Mouse (Mus musculus) heart, adult 8-10 months (tissue): Measurements from ENCODE around the gene Iqcf4. TPM values are rescaled to one million over a fixed set of nuclear protein-coding genes. Genes with fewer than 3 reads are reported as not detected.
"Not testable (repeated sequence)": the region's sequence is repeated elsewhere in the genome, so short reads cannot be mapped to it uniquely, and the experiment has no call there.

Experiments used
- DNase-seq: peaks from one replicate; pipeline ENCODE4 v3.0.0; 2022; ENCODE audit warnings: low spot score
- total RNA-seq, 4 experiments: library from RNA; stranded (reverse); gene quantifications; 2 replicates each; pipeline ENCODE4 v1.2.4; 2022

Iqcf4 gene
- total RNA-seq = not detected

- no peak for DNase-seq
Observed at GRCm38 (mm10) chr9:106570896-106571295, at the start of gene Iqcf4. Iqcf4 (minus strand) TSS chr9:106570996.

- no peak for DNase-seq
Observed at GRCm38 (mm10) chr9:106617496-106617895, 46.7 kb upstream of the Iqcf4 start.

GRCm38 (mm10) chr9:106616306-106616705 lies 45.5 kb upstream of the Iqcf4 start:
- DNase-seq = no peak

DNA sequence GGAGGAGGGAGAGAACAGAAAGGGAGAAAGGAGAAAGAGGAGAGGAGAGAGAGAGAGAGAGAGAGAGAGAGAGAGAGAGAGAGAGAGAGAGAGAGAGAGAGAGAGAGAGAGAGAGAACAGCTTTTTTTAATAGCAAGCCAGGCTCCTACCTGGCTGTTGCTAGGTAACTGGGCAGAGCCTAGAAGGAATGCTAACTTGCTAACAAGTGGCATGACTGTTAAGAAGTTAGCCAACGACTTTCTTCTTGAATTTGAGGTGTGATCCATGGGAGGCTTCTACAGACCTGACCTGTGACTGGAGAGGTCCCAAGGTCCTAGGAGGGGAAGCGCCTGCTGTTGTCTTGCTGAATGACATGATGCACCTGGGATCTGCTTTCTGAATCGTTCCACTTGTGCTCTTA lies 43.8 kb upstream of the Iqcf4 start:
- DNase-seq = no peak

DNA sequence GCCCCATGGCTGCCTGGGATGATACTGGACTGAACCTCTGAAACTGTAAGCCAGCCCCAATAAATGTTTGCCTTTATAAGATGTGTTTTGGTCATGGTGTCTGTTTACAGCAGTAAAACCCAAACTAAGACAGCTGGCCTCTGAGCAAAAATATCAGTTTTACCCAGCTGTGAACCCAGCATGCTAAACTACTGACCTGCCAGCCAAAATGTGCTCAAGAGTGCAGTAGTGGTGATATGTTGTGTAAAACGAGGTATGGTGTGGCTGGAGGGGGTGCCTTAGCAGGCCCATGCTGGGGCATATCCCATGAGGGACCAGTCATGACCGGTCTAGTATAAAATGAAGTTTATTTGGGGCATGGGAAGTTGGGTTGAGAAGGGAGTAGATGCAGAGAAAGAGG lies 43.2 kb upstream of the Iqcf4 start:
- DNase-seq = no peak

- DNase-seq = no peak
Observed at GRCm38 (mm10) chr9:106610727-106611126, 39.9 kb upstream of the Iqcf4 start.

DNA sequence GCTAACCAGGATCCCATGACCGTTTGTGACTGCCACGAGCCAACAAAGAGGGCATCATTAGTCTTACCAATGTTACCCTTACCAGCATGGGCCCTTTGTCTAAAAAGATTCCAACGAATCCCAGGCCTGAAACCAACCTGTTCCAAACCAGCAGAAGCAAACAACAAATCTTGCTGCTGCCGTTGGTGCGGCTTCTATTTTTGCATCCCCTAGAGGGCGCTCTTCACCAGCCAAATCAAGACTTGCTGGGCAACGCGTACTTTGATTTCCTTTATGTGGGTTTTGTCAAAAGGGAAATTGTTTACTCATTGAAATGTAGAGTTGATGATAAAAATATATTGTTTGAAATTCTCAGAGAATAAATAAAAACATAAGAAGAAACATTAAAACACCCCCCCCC lies 29.8 kb upstream of the Iqcf4 start:
- DNase-seq = peak; percentile 5

DNA sequence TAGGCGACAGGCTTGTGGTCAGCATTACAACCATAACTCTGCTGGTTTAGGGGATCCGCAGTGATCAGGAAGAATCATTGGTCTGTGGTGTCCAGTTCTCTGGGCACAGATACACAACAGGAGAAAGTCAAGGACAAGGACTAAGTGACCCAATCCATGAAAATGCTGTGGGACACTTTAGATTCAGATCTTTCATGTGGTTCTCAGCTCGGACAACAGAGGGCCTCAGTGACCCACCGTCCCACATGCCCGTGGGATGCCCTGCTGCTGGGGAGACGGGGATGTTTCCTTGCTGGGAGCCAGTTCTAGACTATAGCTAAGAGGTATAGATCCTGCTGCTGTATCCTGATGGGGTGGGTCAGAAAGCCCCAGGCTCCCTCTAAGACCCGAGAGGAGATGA lies 27.7 kb upstream of the Iqcf4 start:
- no peak for DNase-seq

GRCm38 (mm10) chr9:106595836-106596235 lies 25.0 kb upstream of the Iqcf4 start:
- DNase-seq = no peak

GRCm38 (mm10) chr9:106595402-106595801 lies 24.6 kb upstream of the Iqcf4 start:
- not testable (repeated sequence) for DNase-seq

DNA sequence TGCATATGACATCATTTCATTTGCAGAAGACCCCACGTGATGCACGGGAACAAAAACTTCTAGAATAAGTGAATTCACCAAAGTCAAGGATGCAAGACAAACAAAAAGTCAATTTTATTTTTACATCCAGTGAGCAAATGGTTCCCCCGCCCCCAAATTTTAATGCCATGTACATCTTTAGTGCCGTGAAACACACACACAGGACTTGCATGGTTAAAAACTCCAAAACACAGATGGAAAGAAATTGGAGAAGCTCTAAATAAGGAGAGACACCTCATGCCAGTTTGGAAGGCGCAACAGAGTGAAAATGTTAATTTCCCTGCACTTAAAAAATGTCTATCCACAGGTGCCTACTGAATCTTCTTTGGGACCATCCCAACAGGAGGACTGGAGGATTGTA lies 21.4 kb upstream of the Iqcf4 start:
- no peak for DNase-seq

- no peak for DNase-seq
Observed at GRCm38 (mm10) chr9:106582552-106582951, 11.8 kb upstream of the Iqcf4 start.

DNA sequence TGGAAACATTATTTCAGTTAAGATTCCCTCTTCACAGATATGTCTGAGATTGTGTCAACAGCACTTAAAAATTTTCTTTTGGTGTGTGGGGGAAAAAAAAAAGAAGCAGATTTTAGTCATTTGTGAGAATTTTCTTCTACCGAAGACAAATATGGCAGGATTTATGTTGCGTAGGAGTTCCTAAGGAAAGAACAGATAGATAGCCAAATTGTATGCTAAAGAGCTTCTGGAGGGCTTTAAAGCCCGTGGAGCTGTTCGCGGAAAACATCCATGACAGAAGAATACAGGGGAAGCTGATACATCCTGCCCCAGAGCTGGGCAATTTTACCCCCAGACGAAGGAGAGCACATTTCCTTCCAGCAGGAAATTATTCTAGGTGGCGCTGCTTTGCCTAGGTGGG lies 9.2 kb upstream of the Iqcf4 start:
- DNase-seq = no peak

DNA sequence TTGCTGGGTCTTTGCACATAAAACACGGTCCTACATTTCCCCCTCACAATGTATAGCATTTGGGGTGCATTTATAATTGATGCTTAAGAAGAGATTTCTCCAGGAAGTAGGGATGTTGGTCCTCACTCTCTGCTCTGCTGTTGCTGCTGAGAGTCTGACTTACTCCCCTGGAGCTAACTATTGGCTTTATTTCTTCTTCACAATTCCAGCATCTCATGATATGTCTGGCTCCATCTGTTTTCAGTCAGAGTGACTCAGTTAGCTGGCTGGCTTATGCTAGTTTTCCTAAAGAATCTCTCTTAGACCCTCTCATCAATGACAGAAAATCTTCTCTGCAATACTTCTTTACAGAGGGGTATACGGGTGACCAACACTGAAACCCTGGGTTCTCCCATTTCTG lies 5.3 kb upstream of the Iqcf4 start:
- no peak for DNase-seq

- no peak for DNase-seq
Observed at GRCm38 (mm10) chr9:106573366-106573765, 2.6 kb upstream of the Iqcf4 start.

- no peak for DNase-seq
Observed at GRCm38 (mm10) chr9:106572186-106572585, 1.4 kb upstream of the Iqcf4 start.

GRCm38 (mm10) chr9:106566437-106566836 lies 4.4 kb downstream of the Iqcf4 start:
- peak; percentile 13 for DNase-seq

DNA sequence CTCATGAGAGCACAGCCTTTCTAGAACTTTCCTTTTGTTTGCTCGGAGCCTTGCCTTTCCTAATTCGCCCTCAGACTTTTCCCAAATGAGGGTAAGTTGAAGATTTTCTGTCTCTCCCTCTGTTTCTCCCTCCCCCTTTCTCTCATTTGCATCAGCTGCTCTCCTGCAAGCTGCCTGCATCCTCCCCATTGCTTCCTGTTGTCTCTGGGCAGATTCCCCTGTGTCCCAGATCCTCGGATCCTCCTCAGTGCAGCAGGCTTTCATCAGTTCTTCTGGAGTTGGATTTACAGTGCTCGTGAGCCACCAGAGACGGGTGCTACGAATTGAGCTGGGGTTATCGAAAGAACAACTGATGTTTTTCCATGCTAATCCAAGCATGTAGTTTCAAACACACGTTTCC lies 6.8 kb downstream of the Iqcf4 start:
- no peak for DNase-seq

- DNase-seq = no peak
Observed at GRCm38 (mm10) chr9:106562291-106562690, 8.5 kb downstream of the Iqcf4 start.

DNA sequence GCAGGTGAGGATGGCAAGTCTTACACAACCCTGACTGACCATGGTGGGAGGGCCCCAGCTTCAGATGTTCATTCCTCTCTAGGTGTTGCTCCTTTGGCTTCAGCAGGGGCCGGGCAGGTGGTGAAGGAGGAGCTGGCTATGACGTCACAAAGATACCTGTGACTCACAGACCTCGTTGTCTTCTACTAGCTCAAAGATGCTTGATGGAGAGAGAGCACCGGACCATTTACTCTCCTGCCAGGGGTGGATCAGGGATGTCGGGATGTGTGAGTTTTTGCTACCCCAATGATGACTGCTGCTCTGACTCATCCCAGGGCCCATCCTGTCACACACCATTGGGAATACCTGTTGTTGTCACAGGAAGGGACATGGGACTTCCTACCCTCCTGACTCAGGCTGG lies 9.3 kb downstream of the Iqcf4 start, which contains the start of gene Iqcf3:
TSS of gene Iqcf3 (minus strand) at position 101 of the 400 bp plus-strand sequence.
- no peak for DNase-seq

DNA sequence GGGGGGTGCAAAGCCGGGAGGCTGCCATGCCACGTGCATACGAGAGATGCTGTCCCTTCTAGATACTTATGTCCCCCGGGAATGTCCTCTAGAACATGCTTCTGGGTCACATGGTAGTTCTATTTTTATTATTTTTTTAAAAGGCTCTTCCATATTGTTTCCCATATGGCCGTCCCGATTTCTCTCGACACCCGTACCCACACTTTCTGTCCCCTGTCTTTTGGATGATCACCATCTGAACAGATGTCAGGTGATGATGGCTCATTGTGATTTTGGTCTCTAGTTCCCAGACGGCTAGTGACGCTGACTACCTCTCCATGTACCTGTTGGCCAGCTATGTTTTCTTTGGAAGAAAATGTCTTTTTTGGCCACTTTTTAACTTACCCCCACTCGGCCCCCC lies 35.8 kb downstream of the Iqcf4 start:
- no peak for DNase-seq

DNA sequence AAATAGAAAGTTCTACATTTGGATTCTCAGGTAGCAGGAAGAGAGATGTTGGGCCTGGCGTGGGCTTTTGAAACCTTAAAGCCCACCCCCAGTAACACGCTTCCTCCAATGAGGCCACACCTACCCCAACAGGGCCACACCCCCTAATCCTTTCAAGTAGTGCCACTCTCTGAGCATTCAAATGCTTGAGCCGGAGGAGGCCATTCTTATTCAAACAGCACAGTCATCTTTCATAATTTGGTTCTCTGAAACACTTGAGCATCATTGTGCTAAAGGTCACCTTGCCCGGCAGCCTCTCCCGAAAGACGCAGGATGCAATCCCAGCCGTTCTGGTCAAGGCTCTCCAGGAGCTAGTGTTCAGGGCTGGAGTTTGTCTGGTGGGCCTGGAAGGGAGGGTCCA lies 36.5 kb downstream of the Iqcf4 start:
- DNase-seq = no peak

DNA sequence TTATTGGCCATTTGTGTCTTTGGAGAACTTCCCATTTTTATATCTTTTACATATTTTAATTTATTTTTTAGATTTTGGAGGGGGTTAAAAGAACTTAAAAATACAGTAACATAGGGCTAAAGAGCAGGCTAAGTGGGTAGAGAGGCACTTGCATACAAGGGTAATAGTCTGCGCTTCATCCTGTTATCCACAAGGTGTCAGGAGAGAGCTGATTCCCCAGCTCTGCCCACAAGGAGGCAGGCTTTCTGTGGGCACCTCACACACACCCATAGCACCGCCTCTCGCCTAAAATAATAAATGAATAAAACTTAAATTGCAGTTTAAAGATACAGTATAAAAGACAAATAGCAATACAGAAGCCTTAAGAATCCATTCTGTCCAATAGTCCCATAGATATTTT lies 39.0 kb downstream of the Iqcf4 start:
- no peak for DNase-seq

DNA sequence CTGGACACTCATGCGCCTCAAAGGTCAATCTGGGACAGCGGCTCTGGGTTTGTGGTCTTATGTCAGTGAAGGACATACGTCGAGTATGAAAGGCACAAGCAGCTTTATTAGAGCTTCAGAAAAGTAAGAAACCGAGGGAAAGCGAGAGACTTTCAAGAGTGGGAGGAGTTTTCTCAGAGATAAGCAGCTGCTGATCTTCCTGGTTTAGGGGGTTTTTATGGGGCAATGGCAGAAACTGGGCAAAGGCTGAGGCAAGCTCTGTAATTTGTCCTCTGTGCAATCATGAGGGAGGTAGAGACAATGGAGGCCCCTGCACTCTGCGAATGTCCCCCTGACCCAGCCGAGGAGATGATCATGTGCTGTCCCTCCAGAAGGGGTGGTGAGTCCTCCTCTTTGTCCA lies 50.9 kb downstream of the Iqcf4 start:
- DNase-seq = no peak

- DNase-seq = no peak
Observed at GRCm38 (mm10) chr9:106519433-106519832, 51.4 kb downstream of the Iqcf4 start.
